In the genomic region with DNA sequence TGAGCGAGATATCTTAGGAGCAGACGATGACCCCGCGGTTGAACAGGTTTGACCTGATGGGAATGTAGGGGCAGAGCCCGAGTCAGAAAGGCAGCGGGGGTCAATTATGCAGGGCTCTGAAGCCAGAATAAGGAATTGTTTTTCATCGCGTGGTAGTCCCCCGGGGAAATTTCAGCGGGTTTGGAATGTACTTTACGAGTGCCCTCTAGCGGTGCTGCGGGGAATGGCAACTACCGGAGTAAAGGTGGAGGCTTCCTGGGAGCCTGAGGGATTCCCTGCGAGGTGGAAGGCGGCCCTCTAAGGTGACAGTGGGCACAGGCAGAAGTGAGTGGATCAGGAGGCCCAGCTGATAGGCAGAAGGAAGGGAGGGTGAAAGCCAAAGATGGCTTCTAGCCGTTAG, we compare ENCODE assay signal across 8 mouse cellular contexts.
DNase-seq lines count a peak whose midpoint lies in the region; ATAC-seq and TF ChIP-seq lines count a peak whose summit lies in the region.

No protein-coding gene starts in this region.

- H3K9ac ChIP-seq in midbrain, embryonic 12.5 days (replicated peaks) = peak overlapping the region; percentile 7; the same call in 1 of the 2 replicates

- H3K4me3 ChIP-seq in gastrocnemius, adult 2 months = peak overlapping the region; percentile 62
- peak overlapping the region; percentile 29 for H3K4me3 ChIP-seq in midbrain, embryonic 12.5 days

- under 1% methylated on average over 17 of the region's 17 CpGs for WGBS in midbrain, embryonic 12.5 days

- peaks cover 56% of the 10 kb centered on the region for H3K27me3 ChIP-seq in midbrain, embryonic 12.5 days

- peak overlapping the region; percentile 48 for H3K27ac ChIP-seq in gastrocnemius, adult 2 months
- no peak overlapping the region for H3K27ac ChIP-seq in midbrain, embryonic 12.5 days (replicated peaks)

- no peak for ATAC-seq in midbrain, embryonic 12.5 days (ENCODE audit: low FRiP score, low read depth)

- H3K36me3 ChIP-seq in midbrain, embryonic 12.5 days = no peaks in the 10 kb centered on the region

- DNase-seq in adipocyte (ENCODE audit: low spot score) = peak; percentile 89
- DNase-seq in cerebellum, postnatal 25 days = peak; percentile 90 to 93
- peak; percentile 84 for DNase-seq in gastrocnemius, adult 2 months
- peak; percentile 80 for DNase-seq in induced T-regulatory cell, adult 2 months (ENCODE audit: low read depth)
- peak; percentile 89 for DNase-seq in left cerebral cortex, postnatal 4 days
- DNase-seq in skeletal muscle tissue, adult 2 months (ENCODE audit: low read depth, low spot score) = peak; percentile 59
- DNase-seq in yolk sac, embryonic 10.5 days (ENCODE audit: low spot score) = peak; percentile 57

- peak; percentile 94 for TF ChIP-seq CTCF in gastrocnemius, adult 2 months (IDR thresholded peaks at IDR 0.05)

- H3K4me1 ChIP-seq in midbrain, embryonic 12.5 days = peaks cover 35% of the 10 kb centered on the region

- no peaks in the 10 kb centered on the region for H3K9me3 ChIP-seq in midbrain, embryonic 12.5 days

- peak overlapping the region; percentile 53 for H3K4me2 ChIP-seq in midbrain, embryonic 12.5 days (replicated peaks)

- intact Hi-C loops in gastrocnemius, adult 2 months (cut with DNase I) = loop anchor here (1.0 to 2.0 kb wide), 2 partner anchors 75 to 164 kb away; no protein-coding TSS in a partner anchor
- intact Hi-C loops in left cerebral cortex, postnatal 4 days (cut with DNase I) = loop anchor here (5.0 kb wide), 1 partner anchor 162 kb away; a partner anchor contains a TSS
